Mouse (Mus musculus): ENCODE measurements at regions not wholly inside any gene's neighbourhood (a gene's known extent, or its start where the extent isn't known, plus 50 kb on each side); places are given as distances from the start of the nearest gene placed in this dataset.

DNA sequence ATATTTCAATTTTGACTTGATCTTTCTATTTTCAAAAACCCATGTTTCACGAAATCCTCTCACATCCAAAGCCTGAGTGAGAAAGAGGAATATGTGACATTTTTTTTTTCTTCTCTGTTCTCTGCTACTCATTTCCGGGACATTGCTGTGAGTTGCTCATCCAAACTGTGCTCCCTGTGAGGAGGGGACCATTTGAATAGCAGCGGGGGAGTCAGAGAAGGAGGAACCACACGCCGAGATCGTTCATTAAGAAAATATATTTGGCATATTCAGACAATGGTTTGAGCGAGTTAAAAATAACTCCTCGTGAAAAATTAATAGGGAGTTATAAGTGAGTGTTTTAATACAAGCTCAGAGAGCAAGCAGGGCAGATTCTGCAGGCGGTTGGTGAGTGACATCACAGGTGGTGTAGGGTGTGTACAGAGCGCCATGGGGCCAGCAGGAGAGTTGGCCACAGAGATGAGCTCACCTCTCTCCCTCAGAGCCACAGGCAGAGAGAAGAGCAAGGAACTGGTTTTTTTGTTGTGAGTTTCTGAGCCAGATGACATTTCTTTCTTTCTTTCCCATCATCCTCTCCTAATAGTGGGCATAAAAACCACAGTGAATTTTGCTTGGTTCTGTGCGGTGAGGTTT is 54.4 kb upstream of the Calcoco1 start:
- DNase-seq (ENCODE audit: low spot score in 2 of 2) = no peak

GRCm38 (mm10) chr15:102780626-102781025 is 58.6 kb upstream of the Calcoco1 start:
- DNase-seq (ENCODE audit: low spot score in 2 of 2) = no peak

- no peak for DNase-seq (ENCODE audit: low spot score in 2 of 2)
Observed at GRCm38 (mm10) chr15:102782988-102783799, 61.2 kb upstream of the Calcoco1 start.

DNA sequence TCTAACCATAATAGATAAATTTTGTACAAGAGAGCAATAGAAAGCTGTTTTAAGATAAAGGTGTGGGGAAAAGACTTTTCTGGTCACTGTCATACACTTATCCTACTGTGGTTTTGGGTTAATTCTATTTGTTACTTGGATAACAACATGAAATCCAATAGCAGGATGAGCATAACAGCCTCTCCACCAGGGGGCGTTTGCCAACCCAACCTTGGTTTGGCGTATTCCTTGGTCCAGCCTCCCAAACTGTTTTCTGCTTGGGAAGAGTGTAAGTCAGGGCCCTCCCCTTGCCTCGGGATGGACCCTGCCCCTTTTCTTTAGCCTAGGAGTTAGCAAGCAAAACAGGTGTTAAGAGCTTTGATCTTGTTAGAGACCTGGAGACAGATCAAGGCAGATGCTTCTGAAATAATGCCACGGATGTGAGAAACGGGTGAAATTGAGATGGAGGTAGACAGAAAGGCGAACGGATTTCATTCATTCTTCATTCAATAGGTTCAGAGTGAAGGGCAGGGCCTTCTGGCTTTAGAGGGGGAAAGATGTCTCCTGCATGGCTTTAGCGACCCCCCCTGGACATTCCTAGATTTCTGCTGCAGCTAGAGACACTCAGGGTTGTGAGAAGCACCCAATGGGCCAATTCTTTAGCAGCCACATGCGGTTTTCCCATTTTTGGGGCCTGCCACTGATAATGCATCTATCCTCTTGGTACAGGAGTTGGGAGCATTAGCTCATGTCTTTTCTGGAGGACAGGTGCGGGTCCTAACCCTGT is 63.3 kb upstream of the Calcoco1 start:
- peak in 1 of 2 experiments; percentile 66 for DNase-seq (ENCODE audit: low spot score in 2 of 2)

- peak; percentile 67 to 78 for DNase-seq (ENCODE audit: low spot score in 2 of 2)
Observed at GRCm38 (mm10) chr15:102788846-102789518, 67.0 kb upstream of the Calcoco1 start.

- DNase-seq (ENCODE audit: low spot score in 2 of 2) = peak in 1 of 2 experiments; percentile 76
Observed at GRCm38 (mm10) chr15:102797020-102797618, 75.1 kb upstream of the Calcoco1 start.

- DNase-seq (ENCODE audit: low spot score in 2 of 2) = no peak
Observed at GRCm38 (mm10) chr15:102800049-102800448, 78.1 kb upstream of the Calcoco1 start.

GRCm38 (mm10) chr15:102802265-102802813 is 80.4 kb upstream of the Calcoco1 start:
- peak; percentile 50 to 69 for DNase-seq (ENCODE audit: low spot score in 2 of 2)

GRCm38 (mm10) chr15:102807353-102807752 is 85.4 kb upstream of the Calcoco1 start:
- DNase-seq (ENCODE audit: low spot score in 2 of 2) = peak; percentile 56 to 69

DNA sequence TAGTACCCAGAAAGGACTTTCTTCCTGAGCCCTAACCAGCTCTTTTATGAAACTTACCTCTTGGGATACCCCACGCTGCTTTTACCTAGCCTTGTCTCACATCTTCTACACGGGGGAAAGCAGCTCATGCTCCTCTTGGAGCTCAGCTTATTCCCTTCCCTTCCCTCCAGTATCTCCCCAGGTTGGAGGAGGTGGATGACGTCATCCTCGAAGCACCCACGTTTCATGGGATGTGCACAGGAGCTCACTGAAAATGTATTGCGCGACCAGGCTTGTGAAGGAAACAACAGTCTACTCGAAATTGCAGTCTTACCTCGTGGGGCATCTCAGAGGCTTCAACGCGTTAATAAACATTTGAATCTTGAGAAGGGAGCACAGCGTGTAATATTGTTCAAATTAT is 97.2 kb upstream of the Calcoco1 start:
- DNase-seq (ENCODE audit: low spot score in 2 of 2) = no peak

DNA sequence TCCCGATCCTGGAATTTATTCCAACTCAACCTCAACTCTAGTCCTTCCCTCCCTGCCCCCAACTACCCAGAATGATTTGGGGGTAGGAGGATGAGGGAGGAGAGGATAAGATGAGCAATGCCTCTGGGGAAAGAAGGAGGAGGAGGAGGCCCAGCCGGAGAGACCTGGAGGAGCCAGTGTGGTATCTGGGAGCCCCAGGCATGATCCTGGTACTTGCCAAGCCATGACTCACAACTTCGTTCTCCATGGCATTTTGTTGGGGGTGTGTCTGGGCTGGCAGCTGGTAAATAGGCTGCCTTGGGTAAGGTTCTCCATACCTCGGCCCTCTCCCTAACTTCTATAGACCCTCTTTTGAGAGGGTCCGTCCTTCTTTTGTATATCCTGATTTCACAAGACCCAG is 81.2 kb upstream of the Hoxc13 start:
- peak; percentile 1 to 3 for DNase-seq (ENCODE audit: low spot score in 2 of 2)

GRCm38 (mm10) chr15:102862374-102862773 is 58.5 kb upstream of the Hoxc13 start:
- DNase-seq (ENCODE audit: low spot score in 2 of 2) = no peak

- no peak for DNase-seq (ENCODE audit: low spot score in 2 of 2)
Observed at GRCm38 (mm10) chr15:102866788-102867187, 54.1 kb upstream of the Hoxc13 start.
